Mouse (Mus musculus) left cerebral cortex, postnatal 25 days (tissue): ENCODE data around the gene Inppl1. TPM values are rescaled to one million over a fixed set of nuclear protein-coding genes. Genes with fewer than 3 reads are reported as not detected.

Experiments
- DNase-seq, 2 experiments: peaks; one replicate each; pipeline ENCODE4 v3.0.0; 2022; ENCODE audit warnings: low spot score in 2 of 2, mixed read lengths in 1 of 2
- intact Hi-C: fragments of 180-260 bp; cut with DNase I; formaldehyde crosslinking; loops from one replicate; pipeline ENCODE4 v1.15.1; 2025
- total RNA-seq, 2 experiments: library from RNA; stranded (reverse); gene quantifications; 2 replicates each; pipeline ENCODE4 v1.2.3; 2021

The Inppl1 gene
- total RNA-seq, 2 experiments from 2014 or later, result 32.7 to 33.6 TPM

- DNase-seq, result no peak
- intact Hi-C loops, result no loop called here
Observed at GRCm38 (mm10) chr7:101851689-101852088, 13.7 kb upstream of the Inppl1 start.

- no peak for DNase-seq
- intact Hi-C loops, result no loop called here
Observed at GRCm38 (mm10) chr7:101847934-101848333, 9.9 kb upstream of the Inppl1 start.

GRCm38 (mm10) chr7:101844186-101844585 is 6.2 kb upstream of the Inppl1 start:
- intact Hi-C loops, result no loop called here
- no peak for DNase-seq

- intact Hi-C loops, result loop anchor here (5.0 kb wide), 3 partner anchors 45 to 160 kb away; no protein-coding TSS in a partner anchor
- DNase-seq, result peak in 1 of 2 experiments; percentile 15
Observed at GRCm38 (mm10) chr7:101837154-101837605, 849 bp downstream of the Inppl1 start.

GRCm38 (mm10) chr7:101836271-101837153 is 1.5 kb downstream of the Inppl1 start:
- intact Hi-C loops, result loop anchor here (5.0 kb wide), 3 partner anchors 46 to 159 kb away; no protein-coding TSS in a partner anchor
- DNase-seq, result peak; percentile 45 to 50

GRCm38 (mm10) chr7:101835457-101836109 is 2.4 kb downstream of the Inppl1 start:
- intact Hi-C loops, result loop anchor here (5.0 kb wide), 3 partner anchors 47 to 158 kb away; no protein-coding TSS in a partner anchor
- DNase-seq, result peak in 1 of 2 experiments; percentile 44

- intact Hi-C loops, result loop anchor here (5.0 kb wide), 3 partner anchors 47 to 158 kb away; no protein-coding TSS in a partner anchor
Observed at GRCm38 (mm10) chr7:101834903-101835302, 3.1 kb downstream of the Inppl1 start.

GRCm38 (mm10) chr7:101833916-101834584 is 4.0 kb downstream of the Inppl1 start:
- no peak for DNase-seq

More at GRCm38 (mm10) chr7:101834903-101835302, 3.1 kb downstream of the Inppl1 start:
- DNase-seq, result no peak

GRCm38 (mm10) chr7:101833352-101833751 is 4.7 kb downstream of the Inppl1 start:
- intact Hi-C loops, result no loop called here
- DNase-seq, result no peak

More at GRCm38 (mm10) chr7:101833916-101834584, 4.0 kb downstream of the Inppl1 start:
- intact Hi-C loops, result no loop called here

GRCm38 (mm10) chr7:101832372-101832771 is 5.7 kb downstream of the Inppl1 start:
- intact Hi-C loops, result no loop called here
- no peak for DNase-seq

GRCm38 (mm10) chr7:101831437-101831836 is 6.6 kb downstream of the Inppl1 start:
- intact Hi-C loops, result no loop called here

GRCm38 (mm10) chr7:101830373-101830772 is 7.7 kb downstream of the Inppl1 start:
- intact Hi-C loops, result no loop called here
- DNase-seq, result no peak

More at GRCm38 (mm10) chr7:101831437-101831836, 6.6 kb downstream of the Inppl1 start:
- DNase-seq, result no peak

GRCm38 (mm10) chr7:101823758-101824630 is 14.0 kb downstream of the Inppl1 start:
- intact Hi-C loops, result no loop called here
- DNase-seq, result no peak

- intact Hi-C loops, result no loop called here
- no peak for DNase-seq
Observed at GRCm38 (mm10) chr7:101822836-101823757, 14.9 kb downstream of the Inppl1 start.

- intact Hi-C loops, result no loop called here
Observed at GRCm38 (mm10) chr7:101821571-101822501, 16.2 kb downstream of the Inppl1 start.

GRCm38 (mm10) chr7:101820295-101821030 is 17.6 kb downstream of the Inppl1 start:
- intact Hi-C loops, result no loop called here
- DNase-seq, result no peak

More at GRCm38 (mm10) chr7:101821571-101822501, 16.2 kb downstream of the Inppl1 start:
- no peak for DNase-seq
